ENCODE assay signal across 20 mouse cellular contexts in the genomic region with DNA sequence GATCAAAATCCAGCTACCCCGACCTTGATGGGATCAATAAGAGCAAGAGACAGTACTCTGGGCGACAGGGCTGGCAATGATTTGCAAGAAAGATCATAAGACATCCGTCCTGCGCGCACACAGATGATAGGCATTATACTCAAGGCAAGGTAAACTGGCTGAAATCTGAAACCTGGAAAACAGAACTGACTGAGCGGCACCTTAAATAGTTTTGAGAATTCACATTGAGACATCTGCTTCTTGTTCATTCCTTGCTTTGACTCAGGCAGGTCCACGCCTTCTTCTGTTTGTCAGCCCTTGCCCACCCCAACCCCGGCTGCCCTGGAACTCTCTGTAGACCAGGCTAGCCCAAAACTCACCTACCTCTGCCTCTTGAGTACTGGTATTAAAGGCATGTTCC.
"Had no signal": no experiment of that assay in that cellular context is flagged by ENCODE, and none has a peak within 500 bp of the region (broad histone marks: within the 10 kb centered on the region; RNA-seq: fewer than 3 reads in every experiment).

No protein-coding gene starts in this region.

- H3K36me3 ChIP-seq: neural tube, embryonic 15.5 days had no signal

- H3K4me1 ChIP-seq: lung, embryonic 15.5 days; midbrain, embryonic 10.5 days; midbrain, embryonic 12.5 days; neural tube, embryonic 13.5 days; neural tube, embryonic 15.5 days had no signal

- DNase-seq: lung, adult 18-20 months; lung, postnatal 14 days; lung, postnatal 4 days; midbrain, embryonic 14.5 days; retina, postnatal 1 day; right cerebral cortex, adult 18-20 months; right cerebral cortex, postnatal 25 days; right cerebral cortex, postnatal 4 days; spleen, adult 18-20 months; thymus, adult 18-20 months; thymus, postnatal 14 days; thymus, postnatal 36 days had no signal

- H3K4me3 ChIP-seq: lung, embryonic 15.5 days; midbrain, embryonic 10.5 days; midbrain, embryonic 12.5 days; myocyte; neural tube, embryonic 13.5 days; neural tube, embryonic 15.5 days had no signal

- H3K27ac ChIP-seq: lung, embryonic 15.5 days; midbrain, embryonic 10.5 days; midbrain, embryonic 12.5 days; neural tube, embryonic 13.5 days; neural tube, embryonic 15.5 days had no signal

- H3K9ac ChIP-seq: lung, embryonic 15.5 days; midbrain, embryonic 12.5 days; neural tube, embryonic 13.5 days; neural tube, embryonic 15.5 days had no signal

- H3K9me3 ChIP-seq: lung, embryonic 15.5 days; midbrain, embryonic 10.5 days; midbrain, embryonic 12.5 days; neural tube, embryonic 13.5 days; neural tube, embryonic 15.5 days had no signal

- ATAC-seq: lung, postnatal 0 days; midbrain, embryonic 16.5 days had no signal

- H3K4me2 ChIP-seq: lung, embryonic 15.5 days; midbrain, embryonic 12.5 days; neural tube, embryonic 13.5 days; neural tube, embryonic 15.5 days had no signal

- H3K27me3 ChIP-seq: lung, embryonic 15.5 days; midbrain, embryonic 12.5 days; neural tube, embryonic 13.5 days; neural tube, embryonic 15.5 days had no signal
